Mouse (Mus musculus): Measurements from ENCODE around the gene Gjd3.

The Gjd3 gene

GRCm38 (mm10) chr11:98947969-98948569, 34.7 kb downstream of the Gjd3 start:
- no peak for DNase-seq (ENCODE audit: low spot score in 2 of 2)

GRCm38 (mm10) chr11:98945605-98945977, 37.2 kb downstream of the Gjd3 start:
- DNase-seq (ENCODE audit: low spot score in 2 of 2): no peak

- DNase-seq (ENCODE audit: low spot score in 2 of 2): peak; percentile 67 to 69
Observed at GRCm38 (mm10) chr11:98944897-98945604, 37.8 kb downstream of the Gjd3 start.

- peak in 1 of 2 experiments; percentile 77 for DNase-seq (ENCODE audit: low spot score in 2 of 2)
Observed at GRCm38 (mm10) chr11:98943741-98944461, 38.9 kb downstream of the Gjd3 start.

- DNase-seq (ENCODE audit: low spot score in 2 of 2): peak; percentile 85 to 90
Observed at GRCm38 (mm10) chr11:98942923-98943641, 39.7 kb downstream of the Gjd3 start.

- DNase-seq (ENCODE audit: low spot score in 2 of 2): no peak
Observed at GRCm38 (mm10) chr11:98942555-98942922, 40.3 kb downstream of the Gjd3 start.

GRCm38 (mm10) chr11:98941826-98942550, 40.8 kb downstream of the Gjd3 start:
- DNase-seq (ENCODE audit: low spot score in 2 of 2): peak; percentile 97 to 98

GRCm38 (mm10) chr11:98941341-98941825, 41.4 kb downstream of the Gjd3 start:
- DNase-seq (ENCODE audit: low spot score in 2 of 2): no peak

- no peak for DNase-seq (ENCODE audit: low spot score in 2 of 2)
Observed at GRCm38 (mm10) chr11:98940776-98941175, 42.0 kb downstream of the Gjd3 start.

- peak in 1 of 2 experiments; percentile 39 for DNase-seq (ENCODE audit: low spot score in 2 of 2)
Observed at GRCm38 (mm10) chr11:98939953-98940641, 42.7 kb downstream of the Gjd3 start.

- peak; percentile 88 to 90 for DNase-seq (ENCODE audit: low spot score in 2 of 2)
Observed at GRCm38 (mm10) chr11:98939084-98939952, 43.5 kb downstream of the Gjd3 start.

GRCm38 (mm10) chr11:98938701-98939083, 44.1 kb downstream of the Gjd3 start:
- no peak for DNase-seq (ENCODE audit: low spot score in 2 of 2)

GRCm38 (mm10) chr11:98937914-98938694, 44.7 kb downstream of the Gjd3 start:
- peak in 1 of 2 experiments; percentile 74 for DNase-seq (ENCODE audit: low spot score in 2 of 2)

GRCm38 (mm10) chr11:98937410-98937913, 45.4 kb downstream of the Gjd3 start:
- DNase-seq (ENCODE audit: low spot score in 2 of 2): peak; percentile 83 to 89

- peak in 1 of 2 experiments; percentile 30 for DNase-seq (ENCODE audit: low spot score in 2 of 2)
Observed at GRCm38 (mm10) chr11:98936606-98937409, 46.0 kb downstream of the Gjd3 start.

GRCm38 (mm10) chr11:98936170-98936569, 46.6 kb downstream of the Gjd3 start:
- no peak for DNase-seq (ENCODE audit: low spot score in 2 of 2)

- no peak for DNase-seq (ENCODE audit: low spot score in 2 of 2)
Observed at GRCm38 (mm10) chr11:98935123-98935522, 47.7 kb downstream of the Gjd3 start.

GRCm38 (mm10) chr11:98934367-98934766, 48.4 kb downstream of the Gjd3 start:
- DNase-seq (ENCODE audit: low spot score in 2 of 2): no peak

Data from natural killer cell, adult 2 months (primary cell).